Comparison of ENCODE assay signal across 8 mouse cellular contexts in genomic region chr11:84128943-84129798, GRCm38 (mm10). TPM values are rescaled to one million over a fixed set of nuclear protein-coding genes. Genes with fewer than 3 reads are reported as not detected.
DNase-seq lines count a peak whose midpoint lies in the region; ATAC-seq and TF ChIP-seq lines count a peak whose summit lies in the region.

Tada2a (minus strand) TSS chr11:84129600.
Acaca (plus strand) TSS chr11:84129672.

- no peaks in the 10 kb centered on the region for H3K9me3 ChIP-seq in ES-E14 (ENCODE audit: control insufficient read depth, insufficient read depth, low read depth, low read length)
- H3K9me3 ChIP-seq in forebrain, embryonic 13.5 days (replicated peaks): no peaks in the 10 kb centered on the region
- no peaks in the 10 kb centered on the region for H3K9me3 ChIP-seq in lung, embryonic 14.5 days (ENCODE audit: low read depth, low read length)

- TF ChIP-seq CTCF in lung, embryonic 14.5 days (IDR thresholded peaks at IDR 0.05; ENCODE audit: low read depth): no peak

- no peaks in the 10 kb centered on the region for H3K27me3 ChIP-seq in forebrain, embryonic 13.5 days
- H3K27me3 ChIP-seq in lung, embryonic 14.5 days (ENCODE audit: insufficient read depth, low read length): no peaks in the 10 kb centered on the region

- in situ Hi-C loops in ES-E14 (cut with MboI; ENCODE audit: low sequenced_read_pairs in 2 of 2, unreplicated experiment in 2 of 2): no loop called here

- H3K4me3 ChIP-seq in ES-E14 (ENCODE audit: insufficient read depth in 1 of 2, low read depth in 1 of 2, low read length in 2 of 2, poor library complexity in 1 of 2, severe bottlenecking in 1 of 2): peak within 1 kb of the TSS; percentile 92 to 93
- peak within 1 kb of the TSS; percentile 79 for H3K4me3 ChIP-seq in forebrain, embryonic 13.5 days
- peak within 1 kb of the TSS; percentile 86 for H3K4me3 ChIP-seq in lung, embryonic 14.5 days (ENCODE audit: low read depth, low read length)

- peak within 1 kb of the TSS; percentile 68 for H3K4me2 ChIP-seq in forebrain, embryonic 13.5 days
- peak within 1 kb of the TSS; percentile 87 for H3K4me2 ChIP-seq in lung, embryonic 14.5 days

- H3K36me3 ChIP-seq in ES-E14 (ENCODE audit: control insufficient read depth, insufficient read depth, low read length, poor library complexity, severe bottlenecking): peaks cover 20% of the 10 kb centered on the region
- peaks cover 28% of the 10 kb centered on the region for H3K36me3 ChIP-seq in forebrain, embryonic 13.5 days (ENCODE audit: poor library complexity, severe bottlenecking)
- peaks cover 25% of the 10 kb centered on the region for H3K36me3 ChIP-seq in lung, embryonic 14.5 days (ENCODE audit: insufficient read depth)

- peak within 1 kb of the TSS; percentile 94 for H3K9ac ChIP-seq in ES-E14 (ENCODE audit: insufficient read depth, low read depth, low read length, poor library complexity, severe bottlenecking)
- H3K9ac ChIP-seq in forebrain, embryonic 13.5 days: peak within 1 kb of the TSS; percentile 88
- peak within 1 kb of the TSS; percentile 82 for H3K9ac ChIP-seq in lung, embryonic 14.5 days

- H3K4me1 ChIP-seq in ES-E14 (ENCODE audit: control insufficient read depth in 2 of 2, insufficient read depth in 2 of 2, low read length in 2 of 2, poor library complexity in 1 of 2): no peaks in the 10 kb centered on the region
- peaks cover 28% of the 10 kb centered on the region for H3K4me1 ChIP-seq in forebrain, embryonic 13.5 days
- peaks cover 8% of the 10 kb centered on the region; the same call in 1 of the 2 replicates for H3K4me1 ChIP-seq in lung, embryonic 14.5 days (ENCODE audit: insufficient read depth)

- under 1% methylated on average over 77 of the region's 83 CpGs for WGBS in forebrain, embryonic 13.5 days
- WGBS in lung, embryonic 14.5 days: under 1% methylated on average over 79 of the region's 83 CpGs

- ATAC-seq in cerebellum, adult (ENCODE audit: insufficient number of reproducible peaks, low FRiP score, low TSS enrichment): peak; percentile 86
- ATAC-seq in forebrain, embryonic 13.5 days: peak; percentile 94
- peak; percentile 93 for ATAC-seq in lung, embryonic 14.5 days (ENCODE audit: insufficient read depth)
- ATAC-seq in neutrophil, adult 5-6 weeks (ENCODE audit: extremely low read depth, insufficient number of reproducible peaks, low FRiP score, poor library complexity, severe bottlenecking): peak; percentile 65

- intact Hi-C loops in heart, postnatal 10 days (cut with DNase I): loop anchor here (5.0 kb wide), 2 partner anchors 48 to 62 kb away; partner anchors contain the start of gene Dusp14

- H3K27ac ChIP-seq in ES-E14 (ENCODE audit: insufficient read depth, low read depth, low read length, poor library complexity, severe bottlenecking): peak within 1 kb of the TSS; percentile 72
- H3K27ac ChIP-seq in forebrain, embryonic 13.5 days: no peak within 1 kb of the TSS; the same call in 1 of the 2 replicates
- H3K27ac ChIP-seq in lung, embryonic 14.5 days (ENCODE audit: low read depth): peak within 1 kb of the TSS; percentile 50

- DNase-seq in ES-E14 (ENCODE audit: low read depth, low spot score): peak; percentile 66
- peak; percentile 80 to 85 for DNase-seq in heart, postnatal 10 days
- DNase-seq in layer of hippocampus, adult 18-20 months (ENCODE audit: low spot score in 2 of 2): peak; percentile 68 to 81
- peak; percentile 94 for DNase-seq in lung, embryonic 14.5 days
- peak; percentile 85 for DNase-seq in testis, postnatal 14 days (ENCODE audit: low spot score)

TF ChIP-seq in ES-E14, 5 proteins besides CTCF, POLR2A, EP300 and RAD21:
- no peak for TF ChIP-seq CHD2 (IDR thresholded peaks at IDR 0.05; ENCODE audit: low read depth, low read length)
- TF ChIP-seq HCFC1 (IDR thresholded peaks at IDR 0.05; ENCODE audit: borderline replicate concordance, insufficient read depth, low read length): 0 out of 2 replicates have a peak, but pooled peaks have one; percentile 52

RNA-seq across cellular contexts. Expression of gene Tada2a, which starts in this region (rescaled TPM):
- total RNA-seq in ES-E14 (2012; rRNA removed): 36.5 and 38.9 TPM in 2 replicates
- 38.8 and 40.1 TPM in 2 replicates for polyA plus RNA-seq in forebrain, embryonic 13.5 days (2015; fragmentation: Nextera tagmentation; extraction: Ambion mirVana)
- 1 to 10 TPM; 8.4 to 8.8 TPM for total RNA-seq in heart, postnatal 10 days (2021)
- total RNA-seq in layer of hippocampus, adult 18-20 months (2021): 10 to 100 TPM; 30.4 to 30.8 TPM
- polyA plus RNA-seq in lung, embryonic 14.5 days (2014; fragmentation: Nextera tagmentation; extraction: Ambion mirVana): 35.6 and 36.0 TPM in 2 replicates
- 4.2 and 4.4 TPM in 2 replicates for total RNA-seq in neutrophil, adult 5-6 weeks (2017)

RNA-seq across cellular contexts. Expression of gene Acaca, which starts in this region (rescaled TPM):
- 65.3 and 68.0 TPM in 2 replicates for total RNA-seq in ES-E14 (2012; rRNA removed)
- polyA plus RNA-seq in forebrain, embryonic 13.5 days (2015; fragmentation: Nextera tagmentation; extraction: Ambion mirVana): 20.5 and 22.6 TPM in 2 replicates
- 10 to 100 TPM; 15.6 to 16.6 TPM for total RNA-seq in heart, postnatal 10 days (2021)
- 10 to 100 TPM; 68.3 to 70.7 TPM for total RNA-seq in layer of hippocampus, adult 18-20 months (2021)
- 20.5 and 21.2 TPM in 2 replicates for polyA plus RNA-seq in lung, embryonic 14.5 days (2014; fragmentation: Nextera tagmentation; extraction: Ambion mirVana)
- total RNA-seq in neutrophil, adult 5-6 weeks (2017): 18.0 and 23.2 TPM in 2 replicates
